Mouse (Mus musculus): ENCODE measurements around the gene Clba1. TPM values are rescaled to one million over a fixed set of nuclear protein-coding genes. Genes with fewer than 3 reads are reported as not detected.
"Not testable (repeated sequence)": the region's sequence is repeated elsewhere in the genome, so short reads cannot be mapped to it uniquely, and the experiment has no call there.

The Clba1 gene
- total RNA-seq, 2 experiments from 2014 or later = 1.5 to 1.9 TPM

DNA sequence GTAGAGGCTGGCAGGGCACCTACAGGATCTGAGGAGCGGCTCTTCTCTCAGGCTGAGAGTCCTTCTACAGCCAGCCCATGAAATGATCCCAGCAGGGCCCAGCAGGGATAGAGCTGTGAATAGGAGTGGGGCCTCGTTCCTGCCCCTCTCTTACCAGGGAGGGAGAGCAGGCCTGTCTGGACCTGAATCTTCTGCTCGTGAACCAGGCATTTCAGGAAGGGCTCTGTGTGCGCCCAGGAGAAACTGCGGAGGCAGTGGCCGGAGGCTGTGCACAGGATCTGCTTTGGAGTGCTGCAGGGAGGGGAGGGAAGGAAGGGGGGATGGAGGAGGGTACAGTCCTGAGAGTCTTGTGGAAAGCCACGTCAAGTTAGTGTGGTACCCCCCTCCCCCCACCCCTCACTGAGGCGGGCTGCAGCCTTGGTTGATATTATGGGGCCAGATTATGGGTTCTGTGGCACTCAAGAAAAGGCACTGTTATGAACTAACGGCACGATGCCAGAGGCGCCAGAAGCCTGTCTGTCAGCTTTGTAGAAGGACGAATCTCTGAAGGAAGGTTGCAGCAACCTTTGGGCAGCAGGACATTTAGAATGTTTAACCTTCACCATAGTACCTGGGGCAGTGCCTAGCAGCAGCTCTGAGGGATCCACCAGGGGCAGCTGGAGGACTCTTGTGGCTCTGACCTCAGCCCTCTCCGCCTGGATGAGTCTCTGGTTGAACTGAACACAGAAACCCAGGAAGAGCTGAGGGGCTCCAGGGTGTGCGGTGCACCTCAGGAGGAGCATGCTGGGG is 6.1 kb downstream of the Clba1 start:
- intact Hi-C loops (cut with DNase I) = no loop called here
- DNase-seq (ENCODE audit: low spot score) = no peak

DNA sequence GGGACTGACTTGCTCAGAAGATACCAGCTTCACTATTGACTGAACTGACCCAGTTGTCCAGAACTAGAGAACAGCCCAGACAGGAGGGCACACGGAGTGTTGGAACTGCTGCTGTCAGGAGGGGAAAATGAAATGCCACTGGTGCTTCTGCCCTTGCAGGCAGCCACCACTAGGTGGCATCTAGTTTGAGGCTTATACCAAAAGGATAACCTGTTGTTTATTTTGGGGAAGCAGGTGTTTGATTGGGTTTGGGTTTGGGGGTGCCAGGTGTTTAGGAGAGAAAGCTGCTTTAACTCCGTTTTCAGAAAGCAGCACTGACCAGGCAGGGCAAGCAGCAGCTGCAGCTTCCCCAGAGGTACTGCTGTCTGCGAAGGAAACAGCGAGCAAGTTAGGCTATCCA is 7.6 kb downstream of the Clba1 start:
- intact Hi-C loops (cut with DNase I) = no loop called here
- no peak for DNase-seq (ENCODE audit: low spot score)

DNA sequence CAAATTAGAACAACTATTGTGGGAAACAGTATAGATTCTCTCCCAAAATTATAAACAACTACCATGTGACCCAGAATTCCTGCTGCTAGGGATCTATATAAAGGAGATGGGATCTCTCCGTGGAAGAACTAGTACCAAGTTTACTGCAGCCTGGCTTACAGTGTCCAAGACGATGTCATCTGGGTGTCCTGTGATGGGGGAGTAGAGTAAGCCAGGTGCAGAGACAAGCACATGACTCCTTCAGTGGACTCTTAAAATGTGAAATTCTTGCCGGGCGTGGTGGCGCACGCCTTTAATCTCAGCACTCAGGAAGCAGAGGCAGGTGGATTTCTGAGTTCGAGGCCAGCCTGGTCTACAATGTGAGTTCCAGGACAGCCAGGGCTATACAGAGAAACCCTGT is 8.1 kb downstream of the Clba1 start:
- DNase-seq (ENCODE audit: low spot score); intact Hi-C loops (cut with DNase I): not testable (repeated sequence)

DNA sequence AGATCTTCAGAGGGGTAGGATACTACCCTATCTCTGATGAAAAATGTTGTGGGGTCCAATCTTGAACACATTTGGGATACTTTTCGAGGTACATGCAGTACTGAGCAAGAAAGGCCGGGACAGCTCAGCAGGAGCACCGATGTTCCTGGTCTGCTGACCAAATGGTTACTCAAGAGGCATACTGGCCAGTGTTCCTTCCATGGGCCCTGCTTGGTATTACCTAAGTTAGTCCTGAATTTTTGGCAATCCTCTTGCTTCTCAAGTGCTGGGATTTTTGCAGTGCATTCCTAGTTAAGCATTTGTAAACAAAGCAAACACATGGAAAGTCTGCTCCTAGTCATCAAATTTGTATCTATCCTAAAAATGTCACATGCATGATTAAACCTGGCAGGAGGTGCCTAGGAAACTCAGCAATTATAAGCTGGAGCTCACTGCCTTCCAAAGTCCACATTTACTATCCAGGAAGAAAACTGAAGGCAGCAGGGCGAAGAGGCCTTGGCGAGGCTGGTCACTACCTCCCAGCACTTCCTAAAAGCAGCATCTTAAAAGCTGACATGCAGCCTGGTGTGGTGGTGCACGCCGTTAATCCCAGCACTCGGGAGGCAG is 10.4 kb downstream of the Clba1 start:
- DNase-seq (ENCODE audit: low spot score) = no peak
- intact Hi-C loops (cut with DNase I) = loop anchor here (2.0 kb wide), 1 partner anchor 24 kb away; no protein-coding TSS in a partner anchor

DNA sequence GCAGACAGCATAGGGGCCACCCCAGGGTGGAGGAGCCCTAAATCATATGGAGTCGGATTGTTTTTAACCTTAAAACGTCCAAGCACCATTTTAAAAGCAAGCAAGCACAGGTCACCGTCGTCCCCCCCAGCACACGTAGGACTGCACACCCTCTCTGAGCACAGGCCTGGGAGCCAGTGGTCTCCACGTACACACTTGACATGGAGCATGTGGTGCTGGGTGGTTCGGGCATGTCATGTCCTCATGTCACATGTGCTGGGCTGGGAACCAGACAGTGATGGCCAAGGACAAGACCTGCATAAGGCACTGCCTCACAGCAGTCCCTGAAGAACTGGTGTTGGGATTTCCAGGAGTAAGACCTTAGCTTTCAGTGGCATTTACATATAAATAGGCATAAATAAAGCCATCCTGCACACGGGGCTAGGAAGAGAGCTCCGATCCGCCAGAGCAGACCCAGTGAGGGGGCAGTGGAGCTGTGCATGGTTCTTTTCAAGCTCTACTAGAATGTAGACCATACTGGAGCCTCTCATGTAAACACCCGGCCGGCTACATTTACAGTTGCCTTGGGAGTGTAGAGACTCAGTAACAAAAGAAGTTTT is 11.8 kb downstream of the Clba1 start:
- DNase-seq (ENCODE audit: low spot score) = no peak
- intact Hi-C loops (cut with DNase I) = no loop called here

DNA sequence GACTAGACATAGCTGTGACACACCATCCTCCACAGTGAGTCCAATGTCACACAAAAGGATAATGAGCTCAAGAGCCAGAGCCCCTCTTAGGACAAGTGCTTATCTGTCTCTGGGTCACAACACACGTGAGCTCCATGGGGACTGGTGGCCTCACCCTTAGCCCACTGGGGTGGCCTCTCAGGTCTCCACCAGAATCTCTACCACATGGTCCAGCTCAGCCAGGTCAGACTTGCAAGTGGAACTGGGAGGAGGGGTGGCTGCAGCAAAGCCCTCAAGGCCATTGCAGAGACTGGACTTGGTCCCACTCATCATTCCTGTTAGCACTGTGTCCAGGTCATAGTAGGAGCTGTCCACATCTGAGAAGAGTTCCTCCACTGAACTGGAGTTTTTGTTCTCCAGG is 12.5 kb downstream of the Clba1 start:
- intact Hi-C loops (cut with DNase I) = no loop called here
- DNase-seq (ENCODE audit: low spot score) = no peak

DNA sequence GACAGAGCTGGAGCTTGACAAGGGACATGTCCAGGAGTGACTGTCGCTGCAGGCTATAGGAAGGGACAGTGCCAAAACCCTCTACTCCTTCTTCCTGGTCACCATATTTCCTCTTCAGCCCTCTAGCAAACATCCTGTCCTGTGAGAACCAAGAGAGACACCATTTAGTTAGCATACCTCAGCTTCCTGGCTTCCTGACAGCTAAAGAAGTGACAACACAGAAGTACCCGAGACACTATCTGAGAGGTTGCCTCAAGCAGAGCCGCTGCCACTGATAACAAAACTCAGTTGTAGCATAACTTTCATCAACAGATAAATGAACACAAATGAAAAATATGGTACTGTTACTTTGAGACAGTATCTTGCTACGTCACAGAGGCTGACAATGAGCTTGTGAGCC is 13.2 kb downstream of the Clba1 start:
- no peak for DNase-seq (ENCODE audit: low spot score)
- intact Hi-C loops (cut with DNase I) = no loop called here

DNA sequence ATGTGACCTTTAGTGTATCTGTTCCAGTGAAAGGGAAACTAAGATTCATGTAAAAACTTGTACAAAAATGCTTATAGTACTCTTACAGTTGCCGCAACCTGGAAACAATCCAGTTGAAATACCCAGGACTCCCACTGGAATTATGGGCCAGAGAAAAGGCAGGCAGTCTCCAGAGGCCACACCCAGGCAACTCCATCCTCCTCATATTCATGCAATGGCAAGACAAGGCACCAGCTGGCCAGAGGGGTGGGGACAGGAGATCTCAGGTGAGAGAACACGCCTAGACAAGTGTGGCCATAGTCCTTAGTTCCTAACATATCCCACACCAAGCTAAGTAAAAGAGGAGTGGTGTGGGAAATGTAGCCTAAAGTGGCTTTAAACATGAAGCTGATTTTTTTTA is 13.9 kb downstream of the Clba1 start:
- no peak for DNase-seq (ENCODE audit: low spot score)
- intact Hi-C loops (cut with DNase I) = no loop called here

DNA sequence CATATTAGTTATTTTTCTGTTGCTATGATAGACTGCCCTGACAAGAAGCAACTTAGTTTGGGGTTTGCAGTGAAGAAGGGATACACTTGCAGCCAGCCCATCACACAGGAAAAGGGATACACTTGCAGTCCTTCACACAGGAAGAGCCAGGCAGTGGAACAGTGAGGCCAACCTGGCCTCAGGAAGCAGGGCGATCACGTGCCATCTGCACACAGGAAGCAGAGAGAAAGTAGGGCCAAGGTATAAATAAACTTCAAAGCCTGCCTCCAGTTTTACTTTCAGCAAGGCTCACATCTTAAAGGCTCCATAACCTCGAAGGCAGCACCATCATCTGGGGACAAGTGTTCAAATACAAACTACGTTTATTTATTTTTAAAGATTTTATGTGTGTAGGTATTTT is 14.5 kb downstream of the Clba1 start:
- intact Hi-C loops (cut with DNase I) = no loop called here
- DNase-seq (ENCODE audit: low spot score) = no peak

DNA sequence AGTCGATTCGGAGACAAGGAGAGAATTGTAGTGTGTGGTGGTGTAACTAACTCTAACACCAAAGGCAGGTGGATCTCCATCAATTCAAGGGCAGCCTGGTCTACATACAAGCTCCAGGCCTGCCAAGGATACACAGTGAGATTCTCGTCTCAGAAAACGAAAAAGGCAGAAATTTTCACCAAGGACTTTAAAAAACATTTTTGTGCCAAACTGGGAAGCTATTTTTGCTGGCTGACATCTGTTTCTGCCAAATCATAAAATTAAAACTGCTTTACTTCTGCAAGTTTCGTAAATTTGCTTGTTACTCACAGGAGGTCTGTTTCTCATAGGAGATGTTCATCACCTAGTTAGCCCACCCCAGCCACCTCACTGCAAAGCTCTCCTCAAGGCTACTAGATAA is 17.2 kb downstream of the Clba1 start:
- DNase-seq (ENCODE audit: low spot score) = no peak
- intact Hi-C loops (cut with DNase I) = no loop called here

DNA sequence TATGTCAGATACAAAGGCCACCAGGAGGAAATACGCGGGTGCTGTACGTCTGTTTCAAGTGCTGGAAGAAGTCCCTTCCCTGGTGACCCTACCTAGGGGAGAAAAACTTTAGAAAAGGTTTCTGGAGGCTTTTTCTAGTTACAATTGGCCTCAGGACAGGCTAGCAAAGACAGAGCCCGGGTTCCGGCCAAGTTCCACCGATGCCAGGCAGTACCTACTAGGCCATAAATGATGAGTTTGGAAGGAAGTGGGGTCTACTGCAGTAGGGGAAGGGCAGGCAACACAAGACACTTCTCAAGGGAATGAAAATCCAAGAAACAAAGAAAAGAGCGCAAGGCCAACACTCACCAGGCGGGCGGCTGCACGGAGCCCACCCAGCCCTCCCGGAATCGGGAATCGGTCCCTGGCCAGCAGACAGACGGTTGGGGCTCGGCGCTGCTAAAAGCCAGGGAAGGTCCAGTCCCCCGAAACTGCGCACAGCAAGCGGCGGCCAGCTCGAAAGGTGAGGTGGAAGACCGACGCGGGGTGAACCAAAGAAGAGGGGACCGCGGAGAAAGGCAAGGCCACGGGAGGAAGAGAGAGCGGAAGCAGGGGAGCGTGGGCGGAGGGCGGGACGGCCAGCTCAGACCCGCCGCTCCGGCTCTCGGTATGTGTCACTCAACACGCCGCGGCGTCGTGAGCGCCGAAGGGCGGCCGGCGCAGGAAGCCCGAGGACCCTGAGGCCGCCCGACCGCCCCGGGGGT is 19.9 kb downstream of the Clba1 start:
- DNase-seq (ENCODE audit: low spot score) = no peak
- intact Hi-C loops (cut with DNase I) = loop anchor here (2.0 kb wide), 1 partner anchor 16 kb away; no protein-coding TSS in a partner anchor

DNA sequence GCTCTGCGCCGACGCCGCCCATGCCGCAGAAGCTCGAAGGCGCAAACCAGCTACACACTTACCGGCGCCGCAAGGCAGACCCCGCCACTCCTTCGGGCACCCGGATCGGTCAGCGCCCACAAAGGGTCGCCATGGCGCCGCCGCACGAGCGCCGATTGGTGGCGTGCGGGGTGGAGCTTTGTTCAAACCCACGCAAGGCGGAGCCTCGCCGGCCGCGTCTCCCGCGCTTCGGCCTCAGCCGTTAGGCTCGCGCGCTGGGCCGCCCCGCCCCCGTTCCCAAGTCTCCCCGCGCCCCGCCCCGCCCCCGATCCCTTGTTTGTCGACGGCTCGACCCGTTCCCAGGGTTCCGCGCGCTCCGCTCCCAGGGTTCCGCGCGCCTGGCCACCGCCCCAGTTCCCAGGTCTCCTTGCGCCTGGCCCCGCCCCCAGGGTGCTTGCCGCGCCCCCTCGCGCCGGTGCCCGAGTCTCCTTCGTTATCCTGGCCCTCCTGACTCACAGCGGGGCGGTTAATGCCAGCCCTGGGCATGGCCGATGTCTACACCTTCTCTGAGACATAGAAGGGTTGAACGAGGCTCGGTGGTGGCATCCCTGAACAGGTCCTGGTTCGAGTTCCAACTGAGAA is 20.6 kb downstream of the Clba1 start, which contains the start of gene Cdca4:
Cdca4 (minus strand) TSS at position 180 of the 621 bp plus-strand sequence.
- intact Hi-C loops (cut with DNase I) = loop anchor here (2.0 kb wide), 1 partner anchor 17 kb away; no protein-coding TSS in a partner anchor
- DNase-seq (ENCODE audit: low spot score) = peak; percentile 94

DNA sequence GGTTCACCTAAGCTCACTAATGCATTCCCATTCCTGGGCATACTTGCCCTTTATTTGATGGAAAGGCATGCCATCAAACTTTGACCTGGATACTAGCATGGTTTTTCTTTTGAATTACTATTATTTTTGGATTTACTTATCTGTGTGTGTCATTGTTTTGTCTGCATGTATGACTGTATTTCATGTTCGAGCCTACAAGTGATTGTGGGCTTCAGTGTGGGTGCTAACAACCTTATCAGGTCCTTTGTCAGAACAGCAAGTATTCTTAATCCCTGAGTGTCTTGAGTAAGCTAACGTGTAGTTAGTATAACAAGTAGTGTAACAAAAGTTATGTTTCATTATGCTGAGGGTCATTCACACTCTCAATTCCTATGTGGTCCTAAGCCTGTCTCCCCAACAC is 21.4 kb downstream of the Clba1 start:
- DNase-seq (ENCODE audit: low spot score) = no peak
- intact Hi-C loops (cut with DNase I) = no loop called here

DNA sequence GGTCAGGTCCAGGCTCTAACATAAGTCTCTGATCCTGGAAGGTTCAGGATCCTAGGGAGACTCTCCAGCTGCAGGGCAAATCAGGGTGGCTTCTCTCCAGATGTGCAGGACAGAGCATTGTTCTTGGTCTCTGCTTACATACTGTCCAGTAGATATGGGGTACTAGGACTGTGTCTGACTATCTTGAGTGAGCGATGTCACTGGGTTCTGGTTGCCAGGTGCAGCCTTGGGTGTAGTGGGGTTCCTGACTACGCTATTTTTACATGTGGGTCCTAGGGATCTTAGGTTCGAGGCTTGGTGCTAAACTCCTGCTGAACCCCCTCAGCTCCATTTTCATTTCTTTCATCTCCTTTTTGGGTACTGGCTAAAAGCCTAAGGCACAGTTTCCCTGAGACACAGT is 21.8 kb downstream of the Clba1 start:
- DNase-seq (ENCODE audit: low spot score) = no peak
- intact Hi-C loops (cut with DNase I) = no loop called here

DNA sequence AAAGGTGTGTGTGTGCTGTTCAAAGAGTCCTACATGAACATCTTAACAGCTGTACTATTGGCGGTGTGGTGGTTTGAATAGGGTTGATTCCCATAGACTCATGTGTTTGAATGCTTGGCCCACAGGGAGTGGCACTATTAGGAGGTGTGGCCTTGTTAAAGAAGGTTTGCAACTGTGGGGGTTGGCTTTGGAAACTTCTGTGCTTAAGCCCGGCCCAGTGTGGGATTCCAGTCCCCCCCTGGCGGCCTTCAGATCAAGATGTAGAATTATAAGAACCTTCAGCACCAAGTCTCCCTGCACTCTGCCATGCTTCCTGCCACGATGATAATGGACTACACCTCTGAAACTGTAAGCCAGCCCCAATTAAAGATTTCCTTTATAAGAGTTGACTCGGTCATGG is 23.7 kb downstream of the Clba1 start:
- DNase-seq (ENCODE audit: low spot score) = no peak
- intact Hi-C loops (cut with DNase I) = no loop called here

DNA sequence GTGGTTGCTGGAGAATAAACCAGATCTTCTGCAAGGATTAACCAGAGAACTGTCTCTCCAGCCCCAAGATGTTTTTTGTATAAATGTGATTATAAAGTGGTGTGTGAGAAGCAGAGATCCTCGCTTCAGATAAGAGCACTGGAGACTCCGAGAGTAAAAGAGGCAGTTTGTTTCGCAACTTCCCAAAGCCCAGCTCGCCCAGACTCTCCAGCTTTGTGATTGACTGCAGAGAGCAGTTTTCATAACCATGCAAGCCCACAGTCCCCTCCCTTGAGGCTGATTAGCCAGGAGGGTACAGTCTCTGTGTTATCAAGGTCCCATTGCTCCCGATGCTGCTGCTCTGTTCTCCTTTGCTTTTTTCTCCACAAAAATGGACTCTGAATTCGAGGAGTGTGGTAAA is 24.8 kb downstream of the Clba1 start:
- intact Hi-C loops (cut with DNase I) = no loop called here
- no peak for DNase-seq (ENCODE audit: low spot score)

DNA sequence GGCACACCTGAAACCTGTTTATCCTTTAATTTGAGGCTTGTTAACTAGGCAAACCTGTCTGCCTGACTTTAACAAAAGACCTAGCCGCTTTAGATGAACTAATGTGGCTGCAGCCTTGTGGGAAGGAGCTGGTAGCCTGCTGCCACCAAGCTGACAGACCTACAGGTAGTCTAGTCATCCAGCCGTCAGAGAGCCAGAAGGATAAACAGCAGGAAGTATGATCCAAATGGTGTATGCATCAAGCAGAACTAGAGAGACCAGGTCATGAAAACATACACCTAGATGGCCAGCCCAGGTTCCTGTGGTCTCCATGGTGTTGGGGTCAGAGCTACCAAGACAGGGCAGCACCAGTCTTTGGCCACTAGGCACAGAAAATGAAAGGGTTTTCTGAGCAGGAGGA is 26.3 kb downstream of the Clba1 start:
- intact Hi-C loops (cut with DNase I) = no loop called here
- DNase-seq (ENCODE audit: low spot score) = no peak

DNA sequence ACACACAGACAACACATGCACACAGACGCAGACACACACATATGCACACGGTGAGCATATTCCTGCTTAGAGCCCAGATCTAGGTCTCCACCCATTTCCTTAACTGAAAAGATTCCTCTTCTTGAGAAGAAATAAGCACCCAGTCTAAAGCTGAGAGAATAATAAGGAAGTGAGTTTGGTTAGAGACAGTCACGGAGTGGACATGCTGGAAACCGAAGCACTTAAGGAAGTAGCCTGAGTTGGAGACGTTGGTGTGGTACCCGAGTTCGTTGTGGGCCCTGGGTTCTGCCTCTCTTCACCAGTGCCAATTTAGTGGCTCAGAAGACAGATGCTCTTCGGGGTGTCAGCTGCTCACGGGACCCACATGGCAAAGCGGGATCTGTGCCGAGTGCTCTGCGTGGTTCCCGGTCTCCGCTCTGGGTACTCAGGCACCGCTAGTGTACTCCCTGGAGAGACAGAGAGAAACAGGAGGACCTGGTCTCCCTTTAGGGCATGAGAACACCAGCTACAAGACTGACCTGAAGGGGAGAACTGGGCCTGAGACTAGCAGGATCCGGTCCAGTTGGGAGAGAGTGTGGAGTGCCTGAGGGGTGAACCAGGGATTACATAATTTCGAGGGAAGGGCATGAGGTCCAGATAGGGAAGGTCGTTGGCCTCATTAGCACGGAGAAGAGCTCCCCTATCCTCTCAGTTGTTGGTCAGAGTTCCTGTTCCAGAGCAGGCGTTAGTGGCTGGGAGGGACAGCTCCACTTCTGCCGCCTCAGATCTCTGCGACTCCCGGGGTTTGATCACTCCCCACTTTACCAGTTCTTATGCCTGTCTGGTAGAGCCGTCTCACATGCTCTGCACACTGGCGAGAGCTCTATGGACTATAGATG is 31.7 kb downstream of the Clba1 start:
- intact Hi-C loops (cut with DNase I) = no loop called here
- no peak for DNase-seq (ENCODE audit: low spot score)

DNA sequence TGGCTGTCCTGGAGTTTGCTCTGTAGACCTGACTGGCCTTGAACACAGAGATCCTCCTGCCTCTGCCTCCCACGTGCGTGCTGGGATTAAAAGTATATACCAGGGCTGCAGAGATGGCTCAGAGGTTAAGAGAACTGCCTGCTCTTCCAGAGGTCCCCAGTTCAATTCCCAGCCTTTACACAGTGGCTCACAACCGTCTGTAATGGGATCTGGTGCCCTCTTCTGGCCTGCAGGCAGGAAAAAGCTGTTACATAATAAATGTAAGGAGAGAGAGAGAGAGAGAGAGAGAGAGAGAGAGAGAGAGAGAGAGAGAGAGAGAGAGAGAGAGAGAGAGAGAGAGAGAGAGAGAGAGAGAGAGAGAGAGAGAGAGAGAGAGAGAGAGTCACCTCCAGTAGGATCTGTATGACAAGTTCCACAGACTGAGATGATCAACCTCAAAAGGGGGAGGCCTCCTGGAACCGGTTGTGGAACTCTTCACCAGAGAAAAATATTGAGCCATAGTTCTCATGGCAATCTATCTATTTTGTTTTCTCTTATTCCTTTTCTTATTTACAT is 32.7 kb downstream of the Clba1 start:
- DNase-seq (ENCODE audit: low spot score); intact Hi-C loops (cut with DNase I): not testable (repeated sequence)
